Mouse (Mus musculus): ENCODE results near the gene Galnt2. TPM values are rescaled to one million over a fixed set of nuclear protein-coding genes. Genes with fewer than 3 reads are reported as not detected.

The Galnt2 gene
- polyA plus RNA-seq, 1 experiment = 8.1 TPM

DNA sequence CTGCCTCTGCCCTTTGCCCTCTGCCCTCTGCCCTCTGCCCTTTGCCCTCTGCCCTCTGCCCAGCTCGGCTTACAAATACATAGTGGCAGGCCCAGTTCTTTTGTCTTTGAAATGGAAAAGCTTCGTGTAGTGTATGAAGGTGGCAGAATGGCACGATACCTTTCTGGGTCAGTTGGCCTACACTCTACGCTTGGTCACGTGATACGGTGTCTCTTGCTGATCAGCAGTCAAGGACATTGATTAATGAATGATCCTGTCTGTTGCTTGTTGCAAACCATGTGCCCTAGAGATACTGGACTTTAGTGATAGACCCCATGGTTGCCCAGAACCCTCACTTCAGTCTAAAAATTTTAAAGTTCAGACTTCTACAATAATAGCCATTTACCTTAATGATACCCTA is 79.9 kb downstream of the Galnt2 start:
- Histone ChIP-seq H3K36me3 (ENCODE audit: control insufficient read depth, insufficient read depth, low read length) (peaks cover 5% of the 10 kb centered on the region; the same call in 1 of the 2 replicates), H3K4me1 (ENCODE audit: control insufficient read depth, insufficient read depth, insufficient read length, low read length) (no peaks in the 10 kb centered on the region; the same call in 1 of the 2 replicates)

DNA sequence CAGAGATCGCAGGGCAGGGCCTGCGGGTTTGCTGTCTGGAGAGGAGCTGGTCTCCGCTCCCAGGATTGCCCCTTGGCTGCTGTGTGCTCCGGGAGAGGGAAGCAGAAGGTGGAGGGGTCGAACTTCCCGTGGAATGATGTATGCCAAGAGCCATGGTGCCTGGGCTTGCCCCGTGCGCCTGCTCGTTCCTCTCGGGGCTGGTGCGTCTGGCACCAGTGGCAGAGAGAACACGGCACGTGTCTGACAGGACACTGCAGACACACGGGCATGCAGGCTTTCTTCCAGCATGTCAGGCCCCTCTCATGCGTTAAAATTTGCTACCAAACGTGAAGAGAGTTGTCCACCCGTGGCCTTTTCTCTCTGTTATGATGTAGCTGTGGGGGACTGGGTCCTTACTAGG is 80.5 kb downstream of the Galnt2 start:
- H3K4me1 ChIP-seq (ENCODE audit: control insufficient read depth, insufficient read depth, insufficient read length, low read length) = no peaks in the 10 kb centered on the region; the same call in 1 of the 2 replicates
- WGBS = 92% methylated on average over 17 of the region's 17 CpGs
- H3K4me3 ChIP-seq (ENCODE audit: low read depth, low read length) = no peak overlapping the region
- H3K36me3 ChIP-seq (ENCODE audit: control insufficient read depth, insufficient read depth, low read length) = peaks cover 4% of the 10 kb centered on the region; the same call in 1 of the 2 replicates
- H3K27me3 ChIP-seq (ENCODE audit: control insufficient read depth, insufficient read depth, low read length) = no peaks in the 10 kb centered on the region
- no peak overlapping the region for H3K27ac ChIP-seq (ENCODE audit: insufficient read depth, low read depth, low read length)
- TF ChIP-seq CTCF (IDR thresholded peaks at IDR 0.05; ENCODE audit: extremely low read depth, insufficient read length, insufficient replicate concordance, low read depth, low read length) (no peak), POLR2A (IDR thresholded peaks at IDR 0.05; ENCODE audit: low read depth, low read length) (no peak)

More for the DNA sequence above, 79.9 kb downstream of the Galnt2 start:
- 86% methylated on average over 6 of the region's 6 CpGs for WGBS
- no peak for TF ChIP-seq POLR2A (IDR thresholded peaks at IDR 0.05; ENCODE audit: low read depth, low read length)
- TF ChIP-seq CTCF (IDR thresholded peaks at IDR 0.05; ENCODE audit: extremely low read depth, insufficient read length, insufficient replicate concordance, low read depth, low read length) = no peak
- no peak overlapping the region for H3K27ac ChIP-seq (ENCODE audit: insufficient read depth, low read depth, low read length)
- H3K4me3 ChIP-seq (ENCODE audit: low read depth, low read length) = no peak overlapping the region
- no peaks in the 10 kb centered on the region for H3K27me3 ChIP-seq (ENCODE audit: control insufficient read depth, insufficient read depth, low read length)

DNA sequence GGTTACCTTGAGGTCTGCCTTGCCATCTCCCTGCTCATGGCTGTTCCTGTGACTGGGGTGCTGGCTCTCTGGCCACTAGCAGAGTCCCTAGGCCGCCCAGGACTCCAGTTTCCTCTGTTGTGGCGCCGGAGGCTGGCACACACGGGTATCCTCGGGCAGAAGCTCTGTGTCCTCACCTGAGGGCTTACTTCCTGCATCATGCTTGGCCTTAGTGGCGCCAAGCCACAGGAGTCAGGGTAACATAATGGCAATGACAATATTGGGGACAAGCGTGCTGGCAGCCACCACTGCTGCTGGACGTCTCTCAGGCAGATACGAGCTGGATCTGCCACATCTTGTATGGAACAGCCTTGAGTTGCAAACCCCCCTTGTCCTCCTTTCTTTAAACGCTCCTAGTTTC is 81.0 kb downstream of the Galnt2 start:
- TF ChIP-seq POLR2A (IDR thresholded peaks at IDR 0.05; ENCODE audit: low read depth, low read length) (no peak), CTCF (IDR thresholded peaks at IDR 0.05; ENCODE audit: extremely low read depth, insufficient read length, insufficient replicate concordance, low read depth, low read length) (no peak)
- 85% methylated on average over 10 of the region's 10 CpGs for WGBS

DNA sequence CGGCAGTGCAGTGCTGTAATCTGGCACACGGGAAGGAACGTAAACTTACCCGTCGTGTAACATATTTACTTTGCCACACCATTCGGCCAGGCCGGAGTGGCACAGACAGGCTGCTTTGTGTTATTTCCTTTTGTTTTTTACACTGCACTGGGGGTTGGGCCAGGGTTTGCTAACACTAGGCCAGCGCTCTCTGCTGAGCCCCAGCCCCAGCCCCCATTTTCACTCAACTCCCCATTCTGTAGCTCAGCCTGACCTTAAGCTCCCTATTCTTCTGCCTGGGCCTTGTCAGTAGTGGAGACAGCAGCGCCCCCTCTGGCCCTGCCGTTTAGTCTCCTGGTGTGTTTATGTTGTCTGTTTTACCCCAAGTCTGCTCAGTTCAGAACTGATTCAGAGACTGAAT is 83.6 kb downstream of the Galnt2 start:
- no peaks in the 10 kb centered on the region for H3K27me3 ChIP-seq (ENCODE audit: control insufficient read depth, insufficient read depth, low read length)
- H3K4me1 ChIP-seq (ENCODE audit: control insufficient read depth, insufficient read depth, insufficient read length, low read length) = peaks cover 5% of the 10 kb centered on the region
- no peaks in the 10 kb centered on the region for H3K36me3 ChIP-seq (ENCODE audit: control insufficient read depth, insufficient read depth, low read length)
- WGBS = 70% methylated on average over 10 of the region's 10 CpGs
- TF ChIP-seq POLR2A (IDR thresholded peaks at IDR 0.05; ENCODE audit: low read depth, low read length) (no peak), CTCF (IDR thresholded peaks at IDR 0.05; ENCODE audit: extremely low read depth, insufficient read length, insufficient replicate concordance, low read depth, low read length) (peak; percentile 26; the same call in 1 of the 2 replicates)
- no peak overlapping the region for H3K4me3 ChIP-seq (ENCODE audit: low read depth, low read length)
- no peak overlapping the region for H3K27ac ChIP-seq (ENCODE audit: insufficient read depth, low read depth, low read length)

More for the DNA sequence above, 81.0 kb downstream of the Galnt2 start:
- H3K4me1 ChIP-seq (ENCODE audit: control insufficient read depth, insufficient read depth, insufficient read length, low read length) = peaks cover 3% of the 10 kb centered on the region
- H3K4me3 ChIP-seq (ENCODE audit: low read depth, low read length) = no peak overlapping the region
- H3K27ac ChIP-seq (ENCODE audit: insufficient read depth, low read depth, low read length) = no peak overlapping the region
- H3K36me3 ChIP-seq (ENCODE audit: control insufficient read depth, insufficient read depth, low read length) = peaks cover 4% of the 10 kb centered on the region; the same call in 1 of the 2 replicates
- H3K27me3 ChIP-seq (ENCODE audit: control insufficient read depth, insufficient read depth, low read length) = no peaks in the 10 kb centered on the region

DNA sequence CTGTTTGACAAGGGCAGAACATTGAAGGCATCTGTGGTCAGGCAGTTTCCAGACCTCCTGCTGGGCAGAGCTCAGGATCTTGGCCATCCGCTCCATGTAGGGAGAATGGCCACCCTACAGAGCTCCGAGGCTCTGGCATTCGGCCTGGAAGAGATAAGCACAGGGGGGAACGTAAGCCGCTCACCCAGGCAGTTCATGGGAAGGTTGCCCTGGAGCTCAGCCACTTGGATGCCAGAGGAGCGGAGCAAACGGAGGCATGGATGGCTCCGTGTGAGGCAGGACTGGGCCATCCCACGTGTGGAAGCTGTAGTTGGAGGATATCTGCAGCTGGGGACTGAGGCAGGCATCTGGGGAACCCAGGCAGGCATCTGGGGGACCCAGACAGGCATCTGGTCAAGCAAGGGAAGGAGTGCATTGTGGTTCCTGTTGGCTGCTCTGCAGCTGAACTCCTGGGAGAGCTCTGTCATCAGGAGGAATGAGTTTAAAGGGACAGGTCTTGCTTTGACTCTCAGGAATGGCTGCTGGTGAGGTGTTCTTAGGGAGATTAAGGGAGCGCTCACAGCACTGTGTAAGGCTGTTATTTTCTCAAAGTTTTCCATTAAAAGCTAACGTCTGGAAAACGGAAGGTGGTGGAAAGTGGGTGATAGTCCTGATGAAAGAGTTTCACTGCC is 85.4 kb downstream of the Galnt2 start:
- H3K4me1 ChIP-seq (ENCODE audit: control insufficient read depth, insufficient read depth, insufficient read length, low read length) = peaks cover 5% of the 10 kb centered on the region
- H3K4me3 ChIP-seq (ENCODE audit: low read depth, low read length) = no peak overlapping the region
- H3K27me3 ChIP-seq (ENCODE audit: control insufficient read depth, insufficient read depth, low read length) = no peaks in the 10 kb centered on the region
- H3K27ac ChIP-seq (ENCODE audit: insufficient read depth, low read depth, low read length) = no peak overlapping the region; the same call in 1 of the 2 replicates
- H3K36me3 ChIP-seq (ENCODE audit: control insufficient read depth, insufficient read depth, low read length) = no peaks in the 10 kb centered on the region
- TF ChIP-seq CTCF (IDR thresholded peaks at IDR 0.05; ENCODE audit: extremely low read depth, insufficient read length, insufficient replicate concordance, low read depth, low read length) (no peak), POLR2A (IDR thresholded peaks at IDR 0.05; ENCODE audit: low read depth, low read length) (no peak)
- WGBS = 75% methylated on average over 12 of the region's 12 CpGs

DNA sequence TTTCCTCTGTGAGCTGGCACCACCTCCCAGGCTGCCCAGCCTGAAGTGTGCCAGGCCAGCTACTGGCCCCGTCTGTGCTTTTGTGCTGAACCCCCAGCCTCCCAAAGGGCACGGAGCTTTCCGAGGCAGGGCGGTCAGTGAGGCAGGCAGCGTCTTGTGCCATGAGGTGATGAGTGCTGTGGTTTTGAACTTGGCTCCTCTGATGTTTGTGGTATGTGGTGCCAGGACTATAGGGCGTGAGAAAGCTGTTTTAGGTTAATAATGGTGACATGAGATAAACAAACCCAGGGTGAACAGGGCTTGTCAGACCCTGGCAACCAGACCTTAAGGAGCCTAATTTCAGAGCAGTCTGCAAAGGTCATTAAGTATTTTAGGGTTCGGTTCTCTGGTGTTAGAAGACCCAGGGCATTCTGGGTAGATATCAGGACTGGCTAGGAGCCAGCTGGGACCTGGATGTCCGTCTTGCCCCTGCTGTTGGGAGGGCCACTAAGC is 86.0 kb downstream of the Galnt2 start:
- peaks cover 5% of the 10 kb centered on the region for H3K4me1 ChIP-seq (ENCODE audit: control insufficient read depth, insufficient read depth, insufficient read length, low read length)
- WGBS = 61% methylated on average over 8 of the region's 8 CpGs
- H3K27ac ChIP-seq (ENCODE audit: insufficient read depth, low read depth, low read length) = no peak overlapping the region

DNA sequence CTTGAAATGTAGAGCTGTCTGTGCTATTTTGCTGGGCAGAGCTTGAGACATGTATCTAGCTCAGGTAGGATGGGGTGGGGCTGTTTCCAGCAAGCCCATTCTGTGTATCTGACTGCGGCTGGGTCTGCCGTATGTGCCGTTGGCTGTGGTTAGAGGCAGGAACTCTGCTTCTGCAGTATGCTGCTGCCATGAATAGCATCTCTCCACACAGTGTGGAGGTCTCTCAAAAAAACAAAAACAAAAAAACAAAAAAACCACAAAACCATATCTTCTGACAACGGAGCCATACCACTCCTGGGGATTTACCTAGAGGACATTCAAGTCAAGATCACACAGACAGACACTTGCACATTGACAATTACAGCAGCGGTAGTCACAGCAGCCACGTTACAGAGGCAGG is 86.6 kb downstream of the Galnt2 start:
- H3K36me3 ChIP-seq (ENCODE audit: control insufficient read depth, insufficient read depth, low read length) = no peaks in the 10 kb centered on the region
- H3K4me3 ChIP-seq (ENCODE audit: low read depth, low read length) = no peak overlapping the region
- TF ChIP-seq POLR2A (IDR thresholded peaks at IDR 0.05; ENCODE audit: low read depth, low read length) (no peak), CTCF (IDR thresholded peaks at IDR 0.05; ENCODE audit: extremely low read depth, insufficient read length, insufficient replicate concordance, low read depth, low read length) (no peak)
- H3K27me3 ChIP-seq (ENCODE audit: control insufficient read depth, insufficient read depth, low read length) = no peaks in the 10 kb centered on the region
- WGBS = 83% methylated on average over 6 of the region's 6 CpGs
- peaks cover 5% of the 10 kb centered on the region for H3K4me1 ChIP-seq (ENCODE audit: control insufficient read depth, insufficient read depth, insufficient read length, low read length)
- no peak overlapping the region for H3K27ac ChIP-seq (ENCODE audit: insufficient read depth, low read depth, low read length)

More for the DNA sequence above, 86.0 kb downstream of the Galnt2 start:
- H3K36me3 ChIP-seq (ENCODE audit: control insufficient read depth, insufficient read depth, low read length) = no peaks in the 10 kb centered on the region
- H3K4me3 ChIP-seq (ENCODE audit: low read depth, low read length) = no peak overlapping the region
- H3K27me3 ChIP-seq (ENCODE audit: control insufficient read depth, insufficient read depth, low read length) = no peaks in the 10 kb centered on the region
- TF ChIP-seq CTCF (IDR thresholded peaks at IDR 0.05; ENCODE audit: extremely low read depth, insufficient read length, insufficient replicate concordance, low read depth, low read length) (no peak), POLR2A (IDR thresholded peaks at IDR 0.05; ENCODE audit: low read depth, low read length) (no peak)

All from small intestine, adult 2 months (tissue).